Mouse (Mus musculus): Measurements from ENCODE around the gene Tspan17. TPM values are rescaled to one million over a fixed set of nuclear protein-coding genes. Genes with fewer than 3 reads are reported as not detected.

The Tspan17 gene
- polyA plus RNA-seq, 1 experiment from 2014 or later = 12.0 TPM

GRCm38 (mm10) chr13:54808067-54808466, 18.9 kb downstream of the Tspan17 start:
- no peak for DNase-seq (ENCODE audit: low spot score)
- ATAC-seq (ENCODE audit: low FRiP score) = no peak
- H3K27me3 ChIP-seq (ENCODE audit: control insufficient read depth, insufficient read depth, low read length) = peaks cover 11% of the 10 kb centered on the region

DNA sequence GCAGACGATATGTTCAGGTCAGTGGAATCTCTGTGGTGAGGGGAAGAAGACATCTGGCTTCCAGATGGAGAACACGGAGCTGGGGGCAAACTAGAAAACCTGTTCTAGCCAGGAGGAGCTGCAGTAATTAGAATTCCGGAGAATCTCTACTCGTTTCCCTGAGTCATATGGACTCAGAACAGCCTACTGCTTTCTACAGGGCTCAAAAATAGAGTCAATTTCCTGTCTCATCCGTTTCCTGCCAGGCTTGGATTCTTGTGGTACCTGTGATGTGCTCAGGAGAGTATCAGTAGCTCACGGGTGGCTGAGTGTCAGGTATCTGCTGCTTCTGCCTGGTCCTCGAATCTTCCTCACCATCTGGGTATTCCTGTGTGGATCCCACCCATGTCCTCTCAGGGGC, 22.3 kb downstream of the Tspan17 start:
- Histone ChIP-seq H3K4me1 (replicated peaks; ENCODE audit: control insufficient read depth, insufficient read depth, low read length) (peaks cover 3% of the 10 kb centered on the region; the same call in 1 of the 2 replicates), H3K4me2 (replicated peaks; ENCODE audit: low read depth, low read length) (no peak overlapping the region), H3K36me3 (ENCODE audit: control insufficient read depth, insufficient read depth, low read length) (no peaks in the 10 kb centered on the region), H3K27ac (ENCODE audit: low read depth, low read length) (no peak overlapping the region), H3K9me3 (ENCODE audit: control insufficient read depth, low read length) (no peaks in the 10 kb centered on the region), H3K4me3 (ENCODE audit: low read depth, low read length) (no peak overlapping the region), H3K27me3 (ENCODE audit: control insufficient read depth, insufficient read depth, low read length) (no peaks in the 10 kb centered on the region; the same call in 1 of the 2 replicates), H3K9ac (ENCODE audit: low read depth, low read length) (no peak overlapping the region)
- ATAC-seq (ENCODE audit: low FRiP score) (no peak), DNase-seq (ENCODE audit: low spot score) (no peak)
- 63% methylated on average over 7 of the region's 7 CpGs for WGBS

More at GRCm38 (mm10) chr13:54808067-54808466, 18.9 kb downstream of the Tspan17 start:
- H3K27ac ChIP-seq (ENCODE audit: low read depth, low read length) = no peak overlapping the region
- no peak overlapping the region for H3K4me2 ChIP-seq (replicated peaks; ENCODE audit: low read depth, low read length)
- H3K4me1 ChIP-seq (replicated peaks; ENCODE audit: control insufficient read depth, insufficient read depth, low read length) = peaks cover 6% of the 10 kb centered on the region; the same call in 1 of the 2 replicates
- no peak overlapping the region for H3K9ac ChIP-seq (ENCODE audit: low read depth, low read length)
- WGBS = 79% methylated on average over 12 of the region's 12 CpGs
- no peaks in the 10 kb centered on the region for H3K9me3 ChIP-seq (ENCODE audit: control insufficient read depth, low read length)
- H3K36me3 ChIP-seq (ENCODE audit: control insufficient read depth, insufficient read depth, low read length) = no peaks in the 10 kb centered on the region
- no peak overlapping the region for H3K4me3 ChIP-seq (ENCODE audit: low read depth, low read length)

DNA sequence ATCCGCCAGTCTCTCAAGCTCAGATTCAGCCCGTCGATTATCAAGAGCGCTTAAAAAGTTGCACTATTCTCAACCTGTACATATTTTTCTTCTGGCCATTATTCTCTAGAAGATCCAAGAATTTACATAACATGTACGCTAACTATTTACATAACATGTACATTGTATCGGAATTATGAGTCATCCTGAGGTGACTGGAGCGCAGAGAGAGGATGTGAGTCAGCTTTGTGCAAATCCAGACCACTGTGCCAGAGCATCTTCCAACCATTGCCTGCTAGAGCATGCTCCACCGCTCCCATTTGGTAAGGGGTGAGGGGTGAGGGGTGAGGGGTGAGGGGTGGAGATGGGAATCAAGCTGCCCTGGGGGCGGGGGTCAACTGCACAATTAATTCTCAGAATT, 24.2 kb downstream of the Tspan17 start:
- WGBS = 91% methylated on average over 9 of the region's 9 CpGs
- Histone ChIP-seq H3K4me2 (replicated peaks; ENCODE audit: low read depth, low read length) (no peak overlapping the region), H3K4me1 (replicated peaks; ENCODE audit: control insufficient read depth, insufficient read depth, low read length) (peaks cover 2% of the 10 kb centered on the region; the same call in 1 of the 2 replicates), H3K27me3 (ENCODE audit: control insufficient read depth, insufficient read depth, low read length) (no peaks in the 10 kb centered on the region; the same call in 1 of the 2 replicates), H3K9me3 (ENCODE audit: control insufficient read depth, low read length) (no peaks in the 10 kb centered on the region), H3K4me3 (ENCODE audit: low read depth, low read length) (no peak overlapping the region), H3K36me3 (ENCODE audit: control insufficient read depth, insufficient read depth, low read length) (no peaks in the 10 kb centered on the region), H3K27ac (ENCODE audit: low read depth, low read length) (no peak overlapping the region), H3K9ac (ENCODE audit: low read depth, low read length) (no peak overlapping the region)
- no peak for DNase-seq (ENCODE audit: low spot score)
- ATAC-seq (ENCODE audit: low FRiP score) = no peak

DNA sequence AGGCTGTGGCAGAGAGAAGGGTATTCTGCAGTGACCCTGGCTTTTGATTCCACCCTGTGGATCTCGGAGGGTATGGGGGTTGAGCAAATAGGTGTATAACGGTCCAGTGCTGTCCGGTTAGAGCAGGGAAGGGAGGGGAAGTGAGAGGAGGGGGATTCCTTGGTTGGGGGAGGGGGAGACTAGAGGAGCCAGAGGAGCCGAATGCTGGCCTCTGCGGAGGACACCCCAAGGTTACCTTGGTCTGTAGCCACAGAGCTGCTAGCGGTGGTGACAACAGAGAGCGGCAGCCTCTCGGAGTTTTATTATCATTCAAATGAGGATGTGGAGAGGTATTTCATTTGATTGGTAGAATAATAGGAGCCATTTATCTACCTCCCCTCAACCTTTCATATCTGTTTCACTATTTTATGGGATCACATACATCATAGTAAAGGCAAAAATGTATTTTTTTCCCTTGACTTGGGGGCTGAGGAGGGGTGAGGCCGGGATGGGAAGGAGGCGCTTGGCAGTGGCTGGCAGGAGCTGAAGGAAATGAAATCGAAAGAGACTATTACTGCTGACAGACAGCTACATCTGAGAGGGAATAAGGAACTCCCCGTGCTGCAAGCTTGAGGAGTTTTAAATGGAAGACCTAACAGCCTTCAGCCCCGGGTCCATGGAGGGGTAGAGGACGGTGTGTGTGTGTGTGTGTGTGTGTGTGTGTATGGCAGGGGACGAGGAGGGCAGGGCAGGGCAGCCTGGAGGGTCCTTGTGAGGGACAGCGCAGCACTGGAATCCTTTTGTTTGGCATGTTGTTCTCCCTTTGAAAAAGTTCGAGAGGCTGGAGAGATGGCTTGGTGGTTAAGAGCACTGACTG, 29.4 kb downstream of the Tspan17 start:
- DNase-seq (ENCODE audit: low spot score) = peak; percentile 22
- Histone ChIP-seq H3K9ac (ENCODE audit: low read depth, low read length) (no peak overlapping the region), H3K4me3 (ENCODE audit: low read depth, low read length) (no peak overlapping the region), H3K9me3 (ENCODE audit: control insufficient read depth, low read length) (no peaks in the 10 kb centered on the region), H3K4me1 (replicated peaks; ENCODE audit: control insufficient read depth, insufficient read depth, low read length) (peaks cover 4% of the 10 kb centered on the region; the same call in 1 of the 2 replicates), H3K4me2 (replicated peaks; ENCODE audit: low read depth, low read length) (no peak overlapping the region), H3K36me3 (ENCODE audit: control insufficient read depth, insufficient read depth, low read length) (no peaks in the 10 kb centered on the region), H3K27ac (ENCODE audit: low read depth, low read length) (peak overlapping the region; percentile 36; the same call in 1 of the 2 replicates), H3K27me3 (ENCODE audit: control insufficient read depth, insufficient read depth, low read length) (no peaks in the 10 kb centered on the region)
- peak; percentile 30; the same call in 1 of the 2 replicates for ATAC-seq (ENCODE audit: low FRiP score)
- 16% methylated on average over 17 of the region's 17 CpGs for WGBS

GRCm38 (mm10) chr13:54821106-54821505, 31.9 kb downstream of the Tspan17 start:
- DNase-seq (ENCODE audit: low spot score) (no peak), ATAC-seq (ENCODE audit: low FRiP score) (no peak)
- Histone ChIP-seq H3K4me1 (replicated peaks; ENCODE audit: control insufficient read depth, insufficient read depth, low read length) (peaks cover 9% of the 10 kb centered on the region), H3K27ac (ENCODE audit: low read depth, low read length) (no peak overlapping the region), H3K9me3 (ENCODE audit: control insufficient read depth, low read length) (no peaks in the 10 kb centered on the region), H3K4me2 (replicated peaks; ENCODE audit: low read depth, low read length) (no peak overlapping the region), H3K27me3 (ENCODE audit: control insufficient read depth, insufficient read depth, low read length) (no peaks in the 10 kb centered on the region), H3K9ac (ENCODE audit: low read depth, low read length) (no peak overlapping the region), H3K36me3 (ENCODE audit: control insufficient read depth, insufficient read depth, low read length) (no peaks in the 10 kb centered on the region), H3K4me3 (ENCODE audit: low read depth, low read length) (no peak overlapping the region)
- 89% methylated on average over 4 of the region's 4 CpGs for WGBS

DNA sequence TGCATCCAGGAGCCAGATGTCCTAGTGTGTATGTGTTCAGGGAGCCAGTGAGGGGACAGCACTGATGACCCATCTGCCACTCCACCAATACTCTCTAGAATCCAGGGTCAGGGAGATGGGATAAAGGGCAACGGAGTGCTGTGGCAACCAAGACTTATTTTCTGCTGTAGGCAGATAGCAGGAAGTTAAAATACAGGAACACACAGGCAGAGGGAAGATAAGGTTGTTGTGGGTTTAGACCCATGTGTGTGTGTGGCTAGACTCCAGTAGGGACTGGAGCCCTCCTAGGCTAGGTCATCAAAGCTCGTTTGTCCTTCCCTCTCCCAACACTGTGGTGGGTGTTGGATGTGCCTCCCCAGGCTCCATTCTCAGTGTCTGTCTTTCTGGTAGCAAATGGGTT, 32.8 kb downstream of the Tspan17 start:
- Histone ChIP-seq H3K4me2 (replicated peaks; ENCODE audit: low read depth, low read length) (no peak overlapping the region), H3K9ac (ENCODE audit: low read depth, low read length) (no peak overlapping the region), H3K9me3 (ENCODE audit: control insufficient read depth, low read length) (no peaks in the 10 kb centered on the region), H3K4me3 (ENCODE audit: low read depth, low read length) (no peak overlapping the region), H3K27ac (ENCODE audit: low read depth, low read length) (no peak overlapping the region), H3K4me1 (replicated peaks; ENCODE audit: control insufficient read depth, insufficient read depth, low read length) (peaks cover 9% of the 10 kb centered on the region), H3K27me3 (ENCODE audit: control insufficient read depth, insufficient read depth, low read length) (no peaks in the 10 kb centered on the region), H3K36me3 (ENCODE audit: control insufficient read depth, insufficient read depth, low read length) (no peaks in the 10 kb centered on the region)
- ATAC-seq (ENCODE audit: low FRiP score) (no peak), DNase-seq (ENCODE audit: low spot score) (no peak)
- 86% methylated on average over 2 of the region's 2 CpGs for WGBS

- Histone ChIP-seq H3K4me1 (replicated peaks; ENCODE audit: control insufficient read depth, insufficient read depth, low read length) (peaks cover 4% of the 10 kb centered on the region), H3K9me3 (ENCODE audit: control insufficient read depth, low read length) (no peaks in the 10 kb centered on the region), H3K9ac (ENCODE audit: low read depth, low read length) (no peak overlapping the region), H3K4me2 (replicated peaks; ENCODE audit: low read depth, low read length) (peak overlapping the region; percentile 34), H3K27me3 (ENCODE audit: control insufficient read depth, insufficient read depth, low read length) (no peaks in the 10 kb centered on the region), H3K36me3 (ENCODE audit: control insufficient read depth, insufficient read depth, low read length) (no peaks in the 10 kb centered on the region), H3K27ac (ENCODE audit: low read depth, low read length) (no peak overlapping the region; the same call in 1 of the 2 replicates), H3K4me3 (ENCODE audit: low read depth, low read length) (no peak overlapping the region)
- peak; percentile 30 for DNase-seq (ENCODE audit: low spot score)
- WGBS = 21% methylated on average over 25 of the region's 25 CpGs
- no peak for ATAC-seq (ENCODE audit: low FRiP score)
These were observed 35.1 kb downstream of the Tspan17 start for GRCm38 (mm10) chr13:54824111-54824931.

- no peaks in the 10 kb centered on the region for H3K9me3 ChIP-seq (ENCODE audit: control insufficient read depth, low read length)
These were observed 38.8 kb downstream of the Tspan17 start for GRCm38 (mm10) chr13:54827992-54828391.

More at GRCm38 (mm10) chr13:54827992-54828391, 38.8 kb downstream of the Tspan17 start:
- Histone ChIP-seq H3K27me3 (ENCODE audit: control insufficient read depth, insufficient read depth, low read length) (no peaks in the 10 kb centered on the region), H3K36me3 (ENCODE audit: control insufficient read depth, insufficient read depth, low read length) (no peaks in the 10 kb centered on the region), H3K4me2 (replicated peaks; ENCODE audit: low read depth, low read length) (no peak overlapping the region), H3K27ac (ENCODE audit: low read depth, low read length) (no peak overlapping the region), H3K9ac (ENCODE audit: low read depth, low read length) (no peak overlapping the region), H3K4me1 (replicated peaks; ENCODE audit: control insufficient read depth, insufficient read depth, low read length) (peaks cover 4% of the 10 kb centered on the region), H3K4me3 (ENCODE audit: low read depth, low read length) (no peak overlapping the region)
- ATAC-seq (ENCODE audit: low FRiP score) (no peak), DNase-seq (ENCODE audit: low spot score) (no peak)
- 63% methylated on average over 7 of the region's 7 CpGs for WGBS

All from hindbrain, embryonic 11.5 days (tissue).